Mouse (Mus musculus) common myeloid progenitor, adult 5-6 weeks (primary cell): ENCODE measurements around the gene D230025D16Rik. TPM values are rescaled to one million over a fixed set of nuclear protein-coding genes. Genes with fewer than 3 reads are reported as not detected.
"Not testable (repeated sequence)": the region's sequence is repeated elsewhere in the genome, so short reads cannot be mapped to it uniquely, and the experiment has no call there.

Experiments used
- ATAC-seq: replicated peaks from 2 replicates; pipeline ENCODE4 v1.8.0; 2016; ENCODE audit warnings: low read depth, mild to moderate bottlenecking, moderate TSS enrichment, inconsistent platforms; ENCODE audit not compliant: poor library complexity, severe bottlenecking
- total RNA-seq: library from RNA; stranded (forward); fragments of 200-1000, 187-1606 nt; gene quantifications from 2 replicates; pipeline ENCODE4 v1.2.3, GENCODE M21; 2017

D230025D16Rik gene
- total RNA-seq, 1 experiment from 2014 or later, result 18.0 TPM

GRCm38 (mm10) chr8:105288958-105289732 lies 64.2 kb downstream of the D230025D16Rik start:
- peak; percentile 84 for ATAC-seq

- peak; percentile 13 for ATAC-seq
These were observed 65.0 kb downstream of the D230025D16Rik start, which contains the start of gene 4931428F04Rik for GRCm38 (mm10) chr8:105289805-105290460. TSS of gene 4931428F04Rik (minus strand) at chr8:105289864.

GRCm38 (mm10) chr8:105290554-105291314 lies 65.8 kb downstream of the D230025D16Rik start:
- peak; percentile 45 for ATAC-seq

GRCm38 (mm10) chr8:105291364-105291763 lies 66.4 kb downstream of the D230025D16Rik start:
- not testable (repeated sequence) for ATAC-seq

- not testable (repeated sequence) for ATAC-seq
These were observed 66.9 kb downstream of the D230025D16Rik start for GRCm38 (mm10) chr8:105291802-105292201.

- no peak for ATAC-seq
These were observed 67.5 kb downstream of the D230025D16Rik start for GRCm38 (mm10) chr8:105292471-105292870.

GRCm38 (mm10) chr8:105293405-105293804 lies 68.5 kb downstream of the D230025D16Rik start:
- ATAC-seq, result no peak

GRCm38 (mm10) chr8:105294776-105295175 lies 69.8 kb downstream of the D230025D16Rik start:
- ATAC-seq, result no peak

GRCm38 (mm10) chr8:105295256-105295655 lies 70.3 kb downstream of the D230025D16Rik start:
- ATAC-seq, result no peak

GRCm38 (mm10) chr8:105295895-105296573 lies 71.1 kb downstream of the D230025D16Rik start, which contains the start of gene Exoc3l:
TSS of gene Exoc3l (minus strand) at chr8:105296101.
- peak; percentile 39 for ATAC-seq

GRCm38 (mm10) chr8:105297511-105298192 lies 72.7 kb downstream of the D230025D16Rik start, which contains the start of gene E2f4:
TSS of gene E2f4 (plus strand) at chr8:105297663.
- peak; percentile 84 for ATAC-seq

- ATAC-seq, result no peak
These were observed 73.7 kb downstream of the D230025D16Rik start for GRCm38 (mm10) chr8:105298351-105299252.

GRCm38 (mm10) chr8:105299962-105300361 lies 75.0 kb downstream of the D230025D16Rik start:
- ATAC-seq, result no peak; the same call in 1 of the 2 replicates

Other genes starting within 250 kb of the D230025D16Rik start
- not detected in 2 replicates for gene Ces2h, start 224.3 kb upstream of the D230025D16Rik start, total RNA-seq
- gene Ces3a, start 176.5 kb upstream of the D230025D16Rik start, total RNA-seq, result not detected in 2 replicates
- not detected in 2 replicates for gene Ces3b, start 141.4 kb upstream of the D230025D16Rik start, total RNA-seq
- not detected in 2 replicates for gene Ces4a, start 93.3 kb upstream of the D230025D16Rik start, total RNA-seq
- 163 and 164 TPM in 2 replicates for gene Cbfb, start 54.5 kb upstream of the D230025D16Rik start, total RNA-seq
- gene B3gnt9, start 30.0 kb downstream of the D230025D16Rik start, total RNA-seq, result 0.18 TPM in 1 of 2 replicates, not detected in the other
- 14.2 and 19.1 TPM in 2 replicates for gene Tradd, start 39.5 kb downstream of the D230025D16Rik start, total RNA-seq
- 5.2 and 5.6 TPM in 2 replicates for gene Fbxl8, start 39.5 kb downstream of the D230025D16Rik start, total RNA-seq
- gene Hsf4, start 44.7 kb downstream of the D230025D16Rik start, total RNA-seq, result not detected in 2 replicates
- 0.05 TPM in 1 of 2 replicates, not detected in the other for gene Nol3, start 51.0 kb downstream of the D230025D16Rik start, total RNA-seq
- 2.9 and 6.7 TPM in 2 replicates for gene 4931428F04Rik, start 64.7 kb downstream of the D230025D16Rik start, total RNA-seq
- 2.3 and 2.6 TPM in 2 replicates for gene Exoc3l, start 71.0 kb downstream of the D230025D16Rik start, total RNA-seq
- gene E2f4, start 72.5 kb downstream of the D230025D16Rik start, total RNA-seq, result 52.6 and 69.5 TPM in 2 replicates
- gene Elmo3, start 80.5 kb downstream of the D230025D16Rik start, total RNA-seq, result 2.1 and 5.1 TPM in 2 replicates
- 1.2 and 4.0 TPM in 2 replicates for gene Lrrc29, start 101.1 kb downstream of the D230025D16Rik start, total RNA-seq
- gene Tmem208, start 101.2 kb downstream of the D230025D16Rik start, total RNA-seq, result 21.7 and 28.4 TPM in 2 replicates
- gene Fhod1, start 122.8 kb downstream of the D230025D16Rik start, total RNA-seq, result 4.2 and 7.3 TPM in 2 replicates
- gene Slc9a5, start 123.7 kb downstream of the D230025D16Rik start, total RNA-seq, result 0.10 and 0.46 TPM in 2 replicates
- not detected in 2 replicates for gene Plekhg4, start 148.1 kb downstream of the D230025D16Rik start, total RNA-seq
- not detected in 2 replicates for gene Kctd19, start 188.4 kb downstream of the D230025D16Rik start, total RNA-seq
- 0.69 and 1.5 TPM in 2 replicates for gene Lrrc36, start 188.4 kb downstream of the D230025D16Rik start, total RNA-seq
- not detected in 2 replicates for gene Tppp3, start 246.4 kb downstream of the D230025D16Rik start, total RNA-seq